Mouse (Mus musculus) inflammation-experienced regulatory T-cells, adult 16 weeks (primary cell): ENCODE data around the gene Hfe. TPM values are rescaled to one million over a fixed set of nuclear protein-coding genes. Genes with fewer than 3 reads are reported as not detected.

Source experiments
- polyA plus RNA-seq: library from polyadenylated mRNA; unstranded; fragments of 100-300 nt; shearing (Covaris generic); gene quantifications from one replicate; pipeline ENCODE4 v1.2.1, GENCODE M21; 2017

Hfe gene
- 2.8 TPM for polyA plus RNA-seq

DNA sequence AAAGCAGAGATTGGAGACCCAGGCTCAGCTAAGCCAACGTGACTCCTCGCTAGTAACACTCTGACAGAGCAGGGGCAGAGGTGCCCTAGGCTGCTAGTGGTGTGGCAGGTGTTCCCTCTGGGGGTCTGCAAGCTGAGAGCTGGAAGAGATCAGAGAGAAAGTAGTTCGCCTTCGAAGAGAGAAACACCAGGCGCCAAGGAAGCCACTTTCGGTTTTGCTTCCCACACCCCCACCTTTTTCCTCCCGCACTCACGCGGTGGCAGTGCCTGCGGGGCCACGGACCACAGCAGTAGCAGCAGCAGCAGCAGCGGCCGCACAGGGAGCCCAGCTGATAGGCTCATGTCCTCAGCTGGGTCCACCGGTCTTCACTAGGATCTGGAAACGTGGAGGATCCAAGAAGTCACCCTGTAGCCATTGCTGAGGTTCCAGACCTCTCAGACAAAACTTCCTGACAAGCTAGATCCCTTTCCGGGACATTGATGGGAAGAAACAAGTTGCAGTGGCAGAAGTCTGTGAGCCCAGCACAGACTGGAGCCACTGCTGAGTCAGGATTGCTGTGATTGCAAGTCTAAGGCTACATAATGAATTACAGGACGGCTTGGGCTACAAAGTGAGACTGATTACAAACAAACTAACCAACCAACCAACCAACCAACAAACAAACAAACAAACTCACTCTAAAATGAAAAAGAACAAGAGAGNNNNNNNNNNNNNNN, at the start of gene Hfe:
Gene Hfe, minus strand, starts transcription at position 481 of the 716 bp plus-strand sequence.

DNA sequence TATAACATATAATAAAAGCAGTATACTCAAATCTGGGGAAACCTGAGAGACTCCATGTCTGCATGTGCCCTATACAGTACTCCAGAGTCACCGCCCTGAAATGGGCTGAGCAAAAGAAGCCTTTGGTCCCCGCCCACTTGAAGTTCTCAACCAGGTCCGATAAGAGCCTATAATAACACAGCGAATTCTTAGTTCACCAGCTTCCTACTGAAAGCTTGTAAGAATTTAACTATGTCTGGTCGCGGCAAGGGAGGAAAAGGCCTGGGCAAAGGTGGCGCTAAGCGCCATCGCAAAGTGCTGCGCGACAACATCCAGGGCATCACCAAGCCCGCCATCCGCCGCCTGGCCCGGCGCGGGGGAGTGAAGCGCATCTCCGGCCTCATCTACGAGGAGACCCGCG, 46.1 kb upstream of the Hfe start, which contains the start of gene Hist1h4b:
Gene Hist1h4b, plus strand, starts transcription at position 224 of the 400 bp plus-strand sequence.

DNA sequence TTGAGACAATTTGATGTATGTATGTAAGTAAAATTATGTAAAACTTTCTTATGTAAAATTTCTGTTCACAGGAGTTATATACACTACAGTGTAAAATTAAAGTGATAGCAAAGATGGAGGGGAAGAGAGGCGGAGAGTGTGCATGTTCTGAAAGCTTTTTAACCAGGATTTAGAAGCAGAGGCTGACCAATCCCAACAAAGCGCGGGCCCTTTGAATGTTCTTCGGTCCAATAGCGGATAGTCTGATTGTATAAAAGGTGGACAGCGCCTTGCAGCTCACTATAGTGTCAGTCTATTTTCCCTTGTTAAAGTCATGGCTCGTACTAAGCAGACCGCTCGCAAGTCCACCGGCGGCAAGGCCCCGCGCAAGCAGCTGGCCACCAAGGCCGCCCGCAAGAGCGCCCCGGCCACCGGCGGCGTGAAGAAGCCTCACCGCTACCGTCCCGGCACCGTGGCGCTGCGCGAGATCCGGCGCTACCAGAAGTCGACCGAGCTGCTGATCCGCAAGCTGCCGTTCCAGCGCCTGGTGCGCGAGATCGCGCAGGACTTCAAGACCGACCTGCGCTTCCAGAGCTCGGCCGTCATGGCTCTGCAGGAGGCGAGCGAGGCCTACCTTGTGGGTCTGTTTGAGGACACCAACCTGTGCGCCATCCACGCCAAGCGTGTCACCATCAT, 41.5 kb upstream of the Hfe start, which contains the start of gene Hist1h3b:
Gene Hist1h3b, plus strand, starts transcription at position 201 of the 675 bp plus-strand sequence.

DNA sequence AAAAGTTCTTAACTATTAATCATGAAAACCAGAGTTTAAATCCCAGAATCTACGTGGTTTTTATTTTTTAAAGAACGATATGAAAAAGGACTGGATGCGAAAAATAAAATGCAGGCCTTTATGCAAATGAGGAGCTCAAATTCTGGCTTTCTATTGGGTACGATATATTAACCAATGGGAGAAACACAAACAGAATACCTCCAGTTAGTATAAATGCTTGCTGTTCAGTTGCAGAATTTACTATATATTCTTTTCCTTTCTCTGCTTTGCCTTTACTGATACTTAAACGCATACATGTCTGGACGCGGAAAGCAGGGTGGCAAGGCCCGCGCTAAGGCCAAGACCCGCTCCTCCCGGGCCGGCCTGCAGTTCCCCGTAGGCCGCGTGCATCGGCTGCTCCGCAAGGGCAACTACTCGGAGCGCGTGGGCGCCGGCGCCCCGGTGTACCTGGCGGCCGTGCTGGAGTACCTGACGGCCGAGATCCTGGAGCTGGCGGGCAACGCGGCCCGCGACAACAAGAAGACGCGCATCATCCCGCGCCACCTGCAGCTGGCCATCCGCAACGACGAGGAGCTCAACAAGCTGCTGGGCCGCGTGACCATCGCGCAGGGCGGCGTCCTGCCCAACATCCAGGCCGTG, 40.3 kb upstream of the Hfe start, which contains the start of gene Hist1h2ab:
Gene Hist1h2ab, plus strand, starts transcription at position 288 of the 639 bp plus-strand sequence.

DNA sequence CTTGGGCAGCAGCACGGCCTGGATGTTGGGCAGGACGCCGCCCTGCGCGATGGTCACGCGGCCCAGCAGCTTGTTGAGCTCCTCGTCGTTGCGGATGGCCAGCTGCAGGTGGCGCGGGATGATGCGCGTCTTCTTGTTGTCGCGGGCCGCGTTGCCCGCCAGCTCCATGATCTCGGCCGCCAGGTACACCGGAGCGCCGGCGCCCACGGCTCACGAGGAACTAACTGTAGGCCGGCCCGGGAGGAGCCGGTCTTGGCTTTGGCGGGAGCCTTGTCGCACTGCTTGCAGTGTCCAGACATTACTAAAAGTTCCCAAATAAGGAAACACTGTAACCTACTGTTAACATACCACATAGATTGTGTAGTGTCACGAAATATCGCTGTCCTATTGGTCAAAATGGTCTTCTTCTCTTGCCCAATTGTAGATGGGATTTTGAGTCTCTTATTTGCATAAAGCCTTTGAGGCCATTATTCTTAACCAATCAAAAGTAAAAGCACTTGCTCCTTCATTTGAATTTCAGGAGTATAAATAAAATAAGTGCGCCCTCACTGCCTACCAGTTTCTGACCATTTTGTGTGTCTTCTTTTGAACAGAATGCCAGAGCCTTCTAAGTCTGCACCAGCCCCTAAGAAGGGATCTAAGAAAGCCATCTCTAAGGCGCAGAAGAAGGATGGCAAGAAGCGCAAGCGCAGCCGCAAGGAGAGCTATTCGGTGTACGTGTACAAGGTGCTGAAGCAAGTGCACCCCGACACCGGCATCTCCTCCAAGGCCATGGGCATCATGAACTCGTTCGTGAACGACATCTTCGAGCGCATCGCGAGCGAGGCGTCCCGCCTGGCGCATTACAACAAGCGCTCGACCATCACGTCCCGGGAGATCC, 35.8 kb upstream of the Hfe start, which contains the start of gene Hist1h2bb:
Gene Hist1h2bb, plus strand, starts transcription at position 534 of the 880 bp plus-strand sequence.

DNA sequence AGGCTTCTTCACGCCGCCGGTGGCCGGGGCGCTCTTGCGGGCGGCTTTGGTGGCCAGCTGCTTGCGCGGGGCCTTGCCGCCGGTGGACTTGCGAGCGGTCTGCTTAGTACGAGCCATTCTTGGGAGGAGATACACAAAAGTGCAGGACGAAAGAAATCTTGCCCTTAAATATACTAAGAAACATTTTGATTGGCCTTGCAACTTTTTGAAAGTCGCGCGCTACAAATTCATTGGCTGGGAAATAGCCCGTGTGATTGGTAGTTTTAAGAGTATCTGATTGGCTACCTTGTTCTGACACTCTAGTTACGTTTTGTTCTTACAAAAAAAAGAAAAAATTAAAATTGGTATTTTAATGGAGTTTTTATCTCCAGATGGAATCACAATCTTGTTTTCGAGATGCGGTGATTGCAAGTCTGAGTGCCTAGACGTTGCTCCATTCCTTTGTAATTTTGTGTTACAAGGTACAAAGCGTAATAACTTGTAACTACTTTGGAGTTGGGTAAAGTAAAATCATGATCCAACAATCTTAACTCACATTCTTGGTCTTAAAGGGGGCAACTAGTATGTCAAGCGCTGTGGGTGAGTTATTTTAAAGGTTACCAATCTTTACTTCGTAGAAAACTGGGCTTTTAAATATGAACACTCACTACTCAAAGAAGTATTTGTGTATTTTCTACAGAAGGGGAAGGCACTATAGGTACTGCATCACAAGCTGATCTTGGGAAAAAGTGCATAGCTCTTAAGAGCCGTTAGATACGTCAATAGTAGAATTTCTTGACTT, 34.9 kb upstream of the Hfe start, which contains the start of gene Hist1h3c:
Gene Hist1h3c, minus strand, starts transcription at position 222 of the 781 bp plus-strand sequence.

DNA sequence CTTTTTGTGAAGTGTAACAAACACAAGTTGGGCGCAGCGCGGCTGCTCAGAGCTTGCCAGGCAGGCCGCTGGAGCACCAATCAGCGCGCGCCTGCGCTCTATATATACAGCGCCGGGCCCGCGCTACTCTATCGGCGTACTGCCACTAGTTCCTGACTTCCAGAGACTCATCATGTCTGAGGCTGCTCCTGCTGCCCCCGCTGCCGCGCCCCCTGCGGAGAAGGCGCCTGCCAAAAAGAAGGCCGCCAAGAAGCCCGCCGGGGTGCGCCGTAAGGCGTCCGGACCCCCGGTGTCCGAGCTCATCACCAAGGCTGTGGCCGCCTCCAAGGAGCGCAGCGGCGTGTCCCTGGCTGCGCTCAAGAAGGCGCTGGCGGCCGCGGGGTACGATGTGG, 28.0 kb upstream of the Hfe start, which contains the start of gene Hist1h1c:
Gene Hist1h1c, plus strand, starts transcription at position 132 of the 392 bp plus-strand sequence.

DNA sequence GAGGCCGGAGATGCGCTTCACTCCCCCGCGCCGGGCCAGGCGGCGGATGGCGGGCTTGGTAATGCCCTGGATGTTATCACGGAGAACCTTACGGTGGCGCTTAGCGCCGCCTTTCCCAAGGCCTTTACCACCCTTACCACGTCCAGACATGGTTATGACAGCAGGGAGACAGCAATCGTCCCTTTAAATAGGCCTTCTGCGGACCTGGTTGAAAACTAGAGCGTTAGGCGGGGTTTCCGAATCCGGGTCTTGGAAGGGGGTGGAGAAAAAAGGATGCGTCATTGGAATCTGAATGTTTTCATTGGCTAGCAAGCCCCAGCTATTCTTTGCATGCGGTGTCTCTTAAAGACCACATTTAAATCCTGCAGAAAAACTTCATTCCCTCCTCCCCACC, 12.4 kb downstream of the Hfe start, which contains the start of gene Hist1h4c:
Gene Hist1h4c, minus strand, starts transcription at position 155 of the 394 bp plus-strand sequence.

DNA sequence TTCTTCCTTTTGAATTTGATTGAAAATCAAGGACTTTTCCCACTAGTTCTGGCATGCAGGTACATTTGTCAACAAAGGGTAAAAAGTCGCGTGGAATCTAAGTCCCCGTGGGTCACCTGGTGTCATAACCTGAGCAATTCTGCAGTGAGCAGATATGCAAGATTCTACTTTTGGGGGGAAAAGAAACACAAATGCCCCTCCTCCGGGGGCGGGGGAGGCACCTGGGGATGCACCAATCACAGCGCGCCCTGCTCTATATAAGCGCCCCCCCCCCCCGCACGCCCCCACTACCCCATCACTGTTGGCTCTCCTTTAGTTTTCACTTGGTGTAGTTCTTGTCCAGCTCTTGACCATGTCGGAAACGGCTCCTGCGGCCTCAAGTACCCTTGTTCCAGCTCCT, 15.1 kb downstream of the Hfe start, which contains the start of gene Hist1h1t:
Gene Hist1h1t, plus strand, starts transcription at position 301 of the 400 bp plus-strand sequence.

DNA sequence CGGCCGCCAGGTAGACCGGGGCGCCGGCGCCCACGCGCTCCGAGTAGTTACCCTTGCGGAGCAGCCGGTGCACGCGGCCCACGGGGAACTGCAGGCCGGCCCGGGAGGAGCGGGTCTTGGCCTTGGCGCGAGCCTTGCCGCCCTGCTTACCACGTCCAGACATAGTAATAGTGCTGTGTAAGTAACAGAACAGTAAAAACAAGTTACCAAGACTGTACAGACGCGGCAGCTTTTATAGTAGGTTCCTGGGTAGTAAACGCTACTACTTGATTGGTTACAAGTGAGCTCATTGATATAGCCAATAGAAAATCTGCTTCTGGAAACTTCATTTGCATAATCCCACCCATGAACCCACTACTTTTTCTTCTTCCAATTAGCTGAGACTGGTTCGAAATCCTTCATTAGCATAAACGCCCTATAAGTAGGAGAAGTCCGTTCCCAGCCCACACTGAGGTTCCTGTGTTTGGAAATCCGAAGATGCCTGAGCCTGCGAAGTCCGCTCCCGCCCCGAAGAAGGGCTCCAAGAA, 26.8 kb downstream of the Hfe start, which contains the start of the genes Hist1h2ac and Hist1h2bc:
Gene Hist1h2ac, minus strand, starts transcription at position 194 of the 527 bp plus-strand sequence.
Gene Hist1h2bc, plus strand, starts transcription at position 445 of the 527 bp plus-strand sequence.

Other genes starting within 250 kb of the Hfe start
- gene Btn1a1, start 245.0 kb downstream of the Hfe start, polyA plus RNA-seq = not detected
- gene Btn2a2, start 222.0 kb downstream of the Hfe start, polyA plus RNA-seq = not detected
- gene Hist1h4h, start 179.8 kb downstream of the Hfe start, polyA plus RNA-seq = 4.6 TPM
- gene Hist1h2af, start 176.9 kb downstream of the Hfe start, polyA plus RNA-seq = not detected
- gene Hist1h3g, start 175.4 kb downstream of the Hfe start, polyA plus RNA-seq = not detected
- 0.29 TPM for gene Hist1h2bh, start 167.5 kb downstream of the Hfe start, polyA plus RNA-seq
- gene Hist1h3f, start 166.8 kb downstream of the Hfe start, polyA plus RNA-seq = 0.24 TPM
- not detected for gene Hist1h4f, start 159.2 kb downstream of the Hfe start, polyA plus RNA-seq
- gene Hist1h1d, start 157.6 kb downstream of the Hfe start, polyA plus RNA-seq = 0.40 TPM
- gene Hist1h3e, start 148.5 kb downstream of the Hfe start, polyA plus RNA-seq = 0.90 TPM
- gene Hist1h2ae, start 139.6 kb downstream of the Hfe start, polyA plus RNA-seq = 1.6 TPM
- 2.2 TPM for gene Hist1h2bg, start 139.5 kb downstream of the Hfe start, polyA plus RNA-seq
- gene Hist1h2bf, start 136.7 kb downstream of the Hfe start, polyA plus RNA-seq = 1.3 TPM
- gene Hist1h2ad, start 136.5 kb downstream of the Hfe start, polyA plus RNA-seq = not detected
- gene Hist1h3d, start 135.1 kb downstream of the Hfe start, polyA plus RNA-seq = not detected
- 32.4 TPM for gene Hist1h4d, start 129.3 kb downstream of the Hfe start, polyA plus RNA-seq
- gene Hist1h2be, start 89.7 kb downstream of the Hfe start, polyA plus RNA-seq = 5.6 TPM
- 16.6 TPM for gene Hist1h1e, start 88.3 kb downstream of the Hfe start, polyA plus RNA-seq
- 0.23 TPM for gene Hist1h2ac, start 26.9 kb downstream of the Hfe start, polyA plus RNA-seq
- gene Hist1h2bc, start 26.7 kb downstream of the Hfe start, polyA plus RNA-seq = 8.8 TPM
- gene Hist1h1t, start 15.0 kb downstream of the Hfe start, polyA plus RNA-seq = not detected
- 2.7 TPM for gene Hist1h4c, start 12.4 kb downstream of the Hfe start, polyA plus RNA-seq
- 17.4 TPM for gene Hist1h1c, start 28.0 kb upstream of the Hfe start, polyA plus RNA-seq
- gene Hist1h3c, start 34.7 kb upstream of the Hfe start, polyA plus RNA-seq = 0.50 TPM
- gene Hist1h2bb, start 35.9 kb upstream of the Hfe start, polyA plus RNA-seq = 2.5 TPM
- gene Hist1h2ab, start 40.3 kb upstream of the Hfe start, polyA plus RNA-seq = 0.79 TPM
- not detected for gene Hist1h3b, start 41.4 kb upstream of the Hfe start, polyA plus RNA-seq
- gene Hist1h4b, start 46.2 kb upstream of the Hfe start, polyA plus RNA-seq = 11.3 TPM
- gene Hist1h4a, start 50.4 kb upstream of the Hfe start, polyA plus RNA-seq = not detected
- 1.9 TPM for gene Hist1h3a, start 51.5 kb upstream of the Hfe start, polyA plus RNA-seq
- gene Hist1h1a, start 52.8 kb upstream of the Hfe start, polyA plus RNA-seq = 0.95 TPM
- gene Trim38, start 59.1 kb upstream of the Hfe start, polyA plus RNA-seq = not detected
- gene Slc17a2, start 96.1 kb upstream of the Hfe start, polyA plus RNA-seq = not detected
- not detected for gene Slc17a3, start 128.6 kb upstream of the Hfe start, polyA plus RNA-seq
- gene Slc17a1, start 156.9 kb upstream of the Hfe start, polyA plus RNA-seq = not detected
- gene Slc17a4, start 204.2 kb upstream of the Hfe start, polyA plus RNA-seq = not detected
- not detected for gene Hist1h2ba, start 223.3 kb upstream of the Hfe start, polyA plus RNA-seq
- not detected for gene Hist1h2aa, start 223.6 kb upstream of the Hfe start, polyA plus RNA-seq